Mouse (Mus musculus): ENCODE measurements around the gene Gramd4.

Gramd4 gene

DNA sequence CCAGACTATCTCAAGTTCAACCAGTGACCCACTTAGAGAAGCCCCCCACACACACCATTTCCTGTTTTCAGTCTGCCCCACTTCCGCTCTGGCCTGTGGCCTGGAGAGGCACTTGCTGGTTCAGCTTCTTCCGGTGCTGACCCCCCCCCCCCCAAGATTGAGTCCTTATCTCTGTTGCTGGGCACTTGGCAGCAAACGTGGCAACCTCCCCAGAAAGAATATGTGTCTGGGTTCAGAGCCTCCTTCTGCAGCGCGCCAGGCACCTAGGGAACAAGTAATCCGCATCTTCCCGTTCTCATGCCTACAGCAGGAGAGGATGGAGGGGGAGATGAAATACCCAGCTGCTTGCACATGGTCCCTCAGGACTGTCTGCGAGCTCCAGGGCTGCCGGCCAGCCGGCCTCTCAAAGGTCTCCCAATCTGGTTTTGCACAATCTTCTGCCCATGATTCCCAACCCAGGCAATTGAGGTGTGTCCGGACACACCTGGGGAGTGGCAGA is 124.5 kb downstream of the Gramd4 start:
- no peak for DNase-seq (ENCODE audit: low read depth, low spot score)

DNA sequence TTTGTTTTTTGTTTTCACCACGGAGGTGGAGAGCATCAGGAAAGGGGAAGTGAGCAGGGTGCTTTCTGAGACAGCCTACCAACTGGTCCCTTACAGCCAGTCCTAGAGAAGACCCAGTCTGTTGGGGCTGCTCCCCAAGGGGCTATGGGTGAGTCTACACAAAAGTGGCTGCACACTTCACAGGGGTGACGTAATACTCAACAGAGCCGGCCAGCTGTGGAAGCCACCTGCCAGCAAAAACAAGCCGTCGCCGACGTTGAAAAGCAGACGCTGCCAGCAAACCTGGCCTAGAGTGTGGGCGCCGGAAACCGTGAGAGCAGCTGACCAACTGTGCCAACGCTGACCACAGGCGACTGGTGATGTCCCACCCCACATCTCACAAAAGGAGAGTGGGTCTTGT is 125.2 kb downstream of the Gramd4 start:
- DNase-seq (ENCODE audit: low read depth, low spot score) = no peak

DNA sequence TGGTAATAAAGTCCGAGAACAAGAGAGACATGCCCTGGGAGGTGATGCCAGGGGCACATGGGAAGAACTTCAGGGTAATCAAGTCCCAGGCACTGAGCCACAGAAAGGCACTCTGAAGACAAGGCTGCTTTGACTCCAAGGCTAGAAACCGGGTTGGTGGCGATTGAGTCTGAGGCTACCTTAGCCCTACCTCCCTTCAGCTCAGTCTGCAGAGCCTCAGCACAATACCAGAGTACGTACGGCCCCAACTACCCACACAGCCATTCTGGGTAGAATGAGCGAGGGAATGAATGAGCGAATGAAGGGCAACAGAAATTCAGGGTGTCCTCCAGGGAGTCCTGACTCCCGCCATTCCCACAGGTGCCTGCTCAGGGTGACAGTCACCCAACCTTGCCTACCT is 126.0 kb downstream of the Gramd4 start:
- no peak for DNase-seq (ENCODE audit: low read depth, low spot score)

DNA sequence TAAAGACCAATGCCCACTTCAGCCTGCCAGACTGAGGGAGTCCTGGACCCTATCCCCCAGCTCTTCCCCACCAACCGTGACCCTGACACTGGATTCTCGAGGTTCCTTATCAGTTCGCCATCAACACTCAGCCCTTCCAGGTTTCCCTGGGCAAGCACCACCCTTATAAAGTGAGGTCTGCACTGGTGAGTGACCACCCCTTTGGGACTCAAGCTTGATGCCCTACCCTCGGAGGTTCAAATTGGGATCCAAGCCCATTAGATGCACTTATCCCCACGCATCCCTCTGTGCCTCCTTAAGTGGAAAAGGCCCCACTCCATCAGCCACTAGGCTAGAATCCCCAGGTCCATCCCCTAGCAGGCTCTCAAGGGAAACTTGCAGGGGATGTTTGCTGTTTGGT is 126.6 kb downstream of the Gramd4 start:
- DNase-seq (ENCODE audit: low read depth, low spot score) = no peak

DNA sequence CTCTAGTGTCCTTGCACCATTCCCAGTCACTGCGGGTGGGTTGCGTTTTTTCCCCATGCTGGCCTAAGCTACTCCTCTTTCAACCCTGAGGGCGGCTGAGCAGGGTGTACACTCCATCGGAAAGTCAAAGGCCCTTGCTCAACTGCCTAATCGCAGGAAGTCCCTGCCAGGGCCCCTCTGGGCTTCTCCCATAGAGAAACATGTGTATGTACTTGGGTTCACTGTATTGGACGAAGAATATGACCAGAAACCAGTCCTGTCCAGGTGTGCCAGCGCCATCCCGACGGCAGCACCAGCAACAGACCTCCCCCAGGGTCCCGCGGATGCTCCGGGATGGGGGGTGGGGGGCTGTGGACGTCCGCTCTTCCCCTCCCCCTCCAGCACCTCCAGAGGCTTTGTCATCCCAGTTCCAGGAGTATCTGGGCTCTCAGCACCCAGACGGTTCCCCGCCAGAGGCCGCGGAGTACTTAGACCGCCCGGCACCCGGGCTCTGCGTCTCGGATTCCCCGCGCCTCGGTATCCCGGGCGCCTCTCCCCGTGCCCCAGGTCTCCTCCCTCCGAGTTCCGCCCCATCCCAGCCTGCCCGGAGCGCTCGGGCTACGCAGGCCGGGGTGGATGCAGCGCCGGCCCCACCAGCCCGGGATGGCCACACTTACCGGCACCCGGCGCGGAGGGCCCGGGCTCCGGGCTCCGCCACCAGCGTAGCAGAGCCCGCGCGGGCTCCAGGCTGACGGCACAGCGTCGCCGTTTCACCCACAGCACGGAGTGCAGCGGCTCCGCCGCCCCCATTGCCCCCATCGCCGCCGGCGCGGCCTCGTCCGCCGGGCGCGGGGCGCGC is 127.6 kb downstream of the Gramd4 start:
- no peak for DNase-seq (ENCODE audit: low read depth, low spot score)

DNA sequence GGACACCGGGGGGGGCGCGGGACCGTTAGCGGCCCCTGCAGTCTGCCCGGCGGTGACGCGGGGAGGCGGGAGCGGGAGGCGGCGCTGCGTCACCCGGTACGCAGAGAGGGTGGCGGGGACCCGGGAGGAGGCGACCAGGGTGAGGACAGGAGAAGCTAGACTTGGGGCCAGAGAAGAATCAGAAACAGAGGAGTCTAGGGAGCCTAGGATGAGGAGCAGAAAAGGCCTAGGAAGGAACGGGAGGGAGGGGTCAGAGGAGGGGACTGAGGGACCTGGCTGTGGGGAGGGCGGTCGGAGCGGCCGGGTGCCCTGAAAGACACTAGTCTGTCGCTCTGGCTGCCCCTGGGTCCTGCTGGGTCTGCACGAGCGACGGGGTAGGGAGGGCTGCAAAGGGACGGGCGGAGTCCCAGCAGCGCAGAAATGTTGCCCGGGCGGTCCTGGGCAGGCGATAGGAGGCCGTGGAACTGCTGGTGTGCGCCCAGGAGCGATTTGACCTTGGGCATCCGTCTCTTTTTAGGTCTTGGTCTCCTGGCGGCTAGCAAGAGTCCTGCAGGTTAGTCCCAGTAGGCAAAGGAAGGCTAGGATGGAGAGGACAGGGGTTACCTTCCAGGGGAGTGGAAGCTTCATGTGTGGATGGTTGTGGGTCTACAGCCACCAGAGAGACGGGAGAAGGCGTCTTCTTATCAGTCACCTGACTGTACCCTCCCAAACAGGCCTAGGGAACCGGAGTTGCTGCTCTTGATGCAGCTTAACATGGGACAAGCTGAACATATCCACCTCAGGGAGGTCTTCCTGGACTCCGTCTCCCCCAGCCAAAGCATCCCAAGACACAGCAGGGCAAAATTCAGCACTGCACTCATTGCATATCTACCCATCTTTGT is 128.4 kb downstream of the Gramd4 start, which contains the start of gene Cerk:
Gene Cerk, minus strand, starts transcription at position 453 of the 881 bp plus-strand sequence.
- no peak for DNase-seq (ENCODE audit: low read depth, low spot score)

DNA sequence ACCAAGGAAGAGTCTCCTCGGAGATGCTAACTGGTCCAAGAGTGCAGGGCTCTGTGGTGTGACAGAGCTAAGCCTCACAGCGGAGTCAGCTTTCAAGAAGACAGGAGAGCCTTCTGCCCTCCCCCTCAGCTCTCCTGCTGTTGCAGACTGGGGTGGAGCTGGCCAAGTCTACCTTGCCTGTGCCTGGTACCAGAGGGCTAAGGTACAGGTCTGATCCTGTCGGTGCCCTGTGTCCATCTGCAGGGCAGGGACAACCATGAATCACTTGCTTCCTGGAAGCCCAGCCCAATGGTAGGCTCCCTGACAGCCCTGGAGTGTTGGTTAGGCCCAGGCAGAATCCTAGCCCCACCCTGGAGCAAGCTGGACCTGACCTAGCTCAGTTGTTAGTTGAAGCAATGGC is 129.2 kb downstream of the Gramd4 start:
- DNase-seq (ENCODE audit: low read depth, low spot score) = no peak

Data from retina, postnatal 7 days (tissue).